Mouse (Mus musculus): Measurements from ENCODE around the gene Camk2n2. TPM values are rescaled to one million over a fixed set of nuclear protein-coding genes. Genes with fewer than 3 reads are reported as not detected.
"Not testable (repeated sequence)": the region's sequence is repeated elsewhere in the genome, so short reads cannot be mapped to it uniquely, and the experiment has no call there.

Camk2n2 gene
- 1 to 10 TPM; 2.6 to 3.0 TPM for total RNA-seq (2021)
- long read RNA-seq, experiment 1, partial matches to known transcripts = 0 of 1 reads
- long read RNA-seq, experiment 1, other reads (novel, unspliced or antisense) = 0 of 1 reads
- long read RNA-seq, experiment 2, partial matches to known transcripts = 0 of 3 reads
- long read RNA-seq, experiment 2, other reads (novel, unspliced or antisense) = 0 of 3 reads

DNA sequence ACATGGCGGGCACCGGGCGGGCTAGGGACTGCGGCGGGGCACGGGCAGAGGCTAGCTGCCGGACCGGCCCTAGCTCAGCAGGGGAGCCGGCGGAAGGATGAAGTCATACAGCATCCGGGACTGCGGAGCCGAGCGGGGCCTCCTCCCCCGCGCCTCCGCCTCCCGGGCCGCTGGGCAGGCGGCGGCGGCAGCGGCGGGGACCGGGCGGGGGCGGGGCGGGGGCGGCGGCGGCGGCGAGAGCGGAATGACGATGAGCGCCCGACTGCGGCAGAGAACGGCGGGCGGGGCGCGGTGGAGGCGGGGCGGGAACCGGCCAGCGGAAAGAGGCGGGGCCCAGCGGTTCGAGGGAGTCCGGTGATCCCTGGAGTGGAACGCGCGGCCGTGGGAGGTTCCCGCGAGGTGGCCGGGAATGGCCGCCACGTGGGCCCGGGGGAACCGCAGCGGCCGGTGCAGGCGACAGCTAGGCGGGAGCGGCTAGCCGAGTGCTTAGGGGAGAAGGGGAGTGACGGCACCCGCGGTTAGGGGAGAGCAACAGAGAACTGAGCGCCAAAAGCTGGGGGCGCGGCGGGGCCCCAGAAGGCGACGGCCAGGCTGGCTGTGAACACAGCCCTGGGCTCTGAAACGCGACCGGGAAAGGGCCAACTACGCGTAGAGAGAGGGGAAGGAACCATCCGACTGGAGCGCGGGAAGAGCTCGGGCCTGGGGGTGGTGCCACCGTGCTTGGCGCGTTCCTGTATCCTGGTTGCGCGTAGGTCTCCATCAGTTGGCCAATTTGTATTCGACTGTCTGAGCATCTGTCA is at the start of gene Camk2n2:
TSS of gene Camk2n2 (minus strand) at position 97 of the 800 bp plus-strand sequence.
- peak; percentile 59 for DNase-seq

- no peak for DNase-seq
These were observed 49.2 kb upstream of the Camk2n2 start for GRCm38 (mm10) chr16:20670291-20670690.

- DNase-seq = not testable (repeated sequence)
These were observed 46.9 kb upstream of the Camk2n2 start, which contains the start of gene Eif4g1 for GRCm38 (mm10) chr16:20668013-20668412. Gene Eif4g1 (plus strand): TSS chr16:20668313.

DNA sequence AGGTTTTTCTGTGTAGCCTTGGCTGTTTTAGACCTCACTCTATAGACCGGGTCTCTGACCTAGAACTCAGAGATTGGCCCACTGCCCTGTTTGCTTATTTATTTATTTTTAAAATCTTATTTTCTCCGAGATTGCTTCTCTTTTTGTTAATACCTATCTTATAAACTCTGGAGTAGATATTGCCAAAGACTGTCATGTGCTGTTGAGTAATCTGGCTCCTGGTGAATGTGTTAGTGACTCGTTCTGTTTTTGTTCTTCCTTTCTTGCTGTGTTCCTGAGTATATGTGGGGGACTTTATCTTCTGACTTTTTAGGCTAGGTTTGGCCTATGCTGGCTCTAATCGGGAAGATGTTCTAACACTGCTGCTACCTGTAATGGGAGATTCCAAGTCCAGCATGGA is 36.6 kb upstream of the Camk2n2 start:
- no peak for DNase-seq

GRCm38 (mm10) chr16:20653315-20653714 is 32.2 kb upstream of the Camk2n2 start:
- DNase-seq = no peak

DNA sequence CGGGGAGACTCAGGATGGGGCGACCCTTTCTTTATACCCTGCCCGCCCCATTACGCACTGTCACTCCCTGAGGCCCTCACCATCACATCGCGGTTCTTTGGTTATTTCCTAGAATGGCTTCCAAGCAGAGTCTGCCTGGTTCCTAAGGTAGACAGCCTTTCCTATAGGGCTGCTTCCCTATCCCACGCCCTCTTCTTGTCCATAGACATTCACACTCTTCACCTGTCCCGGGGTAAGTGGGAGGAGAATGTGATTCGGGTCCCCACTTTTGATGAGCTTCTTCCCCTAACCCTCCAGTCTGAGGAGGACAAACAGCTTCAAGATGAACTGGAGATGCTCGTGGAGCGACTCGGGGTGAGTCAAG is 30.8 kb upstream of the Camk2n2 start:
- no peak for DNase-seq

- peak; percentile 98 for DNase-seq
These were observed 30.2 kb upstream of the Camk2n2 start, which contains the start of gene Psmd2 for GRCm38 (mm10) chr16:20651076-20651946. Gene Psmd2 (plus strand): TSS chr16:20651652.

DNA sequence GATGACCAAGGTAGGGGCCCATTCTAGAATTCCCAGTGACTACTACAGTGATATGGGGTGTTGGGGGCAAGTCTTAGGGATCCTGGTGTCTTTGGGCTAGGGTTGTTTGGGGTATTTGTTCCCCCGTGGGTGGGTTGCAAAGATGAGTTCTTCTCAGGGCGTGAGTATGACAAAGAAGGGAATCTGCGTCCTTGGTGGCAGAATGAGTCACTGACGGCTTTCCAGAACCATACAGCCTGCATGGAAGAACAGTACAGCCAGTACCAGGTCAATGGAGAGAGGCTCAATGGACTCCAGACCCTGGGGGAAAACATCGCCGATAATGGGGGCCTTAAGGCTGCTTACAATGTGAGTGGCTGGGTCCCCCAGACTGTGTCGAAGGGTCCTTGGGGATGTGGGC is 22.8 kb upstream of the Camk2n2 start:
- no peak for DNase-seq

- peak; percentile 77 for DNase-seq
These were observed 21.1 kb upstream of the Camk2n2 start for GRCm38 (mm10) chr16:20642161-20642560.

DNA sequence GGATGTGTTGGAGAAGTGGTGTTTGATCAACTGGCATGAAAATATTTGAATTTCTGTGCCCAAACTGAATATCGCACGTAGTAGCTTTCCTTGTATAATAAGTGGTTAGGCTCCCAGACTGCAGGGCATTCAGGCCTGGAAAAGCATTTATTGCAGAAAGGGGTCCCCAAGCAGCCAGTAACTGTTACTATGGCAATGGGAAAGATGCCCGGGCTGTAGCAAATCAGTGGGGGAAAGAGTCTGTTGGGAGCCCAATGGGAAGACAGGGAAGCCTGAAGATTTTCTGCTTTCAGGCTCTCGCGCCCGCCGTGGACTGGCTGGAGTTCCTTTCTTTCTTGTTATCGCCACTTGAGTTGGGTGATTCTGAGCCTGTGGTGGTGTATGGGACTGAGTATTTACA is 17.3 kb upstream of the Camk2n2 start:
- no peak for DNase-seq

- no peak for DNase-seq
These were observed 16.3 kb upstream of the Camk2n2 start for GRCm38 (mm10) chr16:20637410-20637809.

GRCm38 (mm10) chr16:20629731-20630634 is 8.9 kb upstream of the Camk2n2 start, which contains the start of gene Ece2:
Gene Ece2 (plus strand): TSS chr16:20629828.
- DNase-seq = peak; percentile 25

GRCm38 (mm10) chr16:20628871-20629391 is 7.8 kb upstream of the Camk2n2 start:
- no peak for DNase-seq

DNA sequence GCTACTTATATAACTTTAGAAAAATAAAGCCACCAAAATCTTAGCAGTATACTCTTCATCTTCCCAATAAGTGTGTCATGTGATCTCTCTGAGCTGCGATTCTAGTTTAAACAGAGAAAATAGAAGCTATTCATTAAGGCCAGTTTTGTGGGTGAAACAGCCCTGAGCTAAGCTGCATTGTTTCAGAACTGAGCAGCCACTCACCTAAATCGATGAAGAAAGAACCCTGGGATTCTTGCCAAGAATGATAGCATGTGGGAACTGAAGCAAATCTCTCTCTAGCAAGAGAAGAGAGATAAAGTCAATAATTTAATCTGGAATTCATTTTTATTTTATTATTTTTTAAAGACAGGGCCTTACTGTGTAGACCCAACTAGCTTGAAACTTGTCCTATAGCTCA is 2.1 kb upstream of the Camk2n2 start:
- no peak for DNase-seq

GRCm38 (mm10) chr16:20621991-20622685 is 1.1 kb upstream of the Camk2n2 start:
- DNase-seq = peak; percentile 17

DNA sequence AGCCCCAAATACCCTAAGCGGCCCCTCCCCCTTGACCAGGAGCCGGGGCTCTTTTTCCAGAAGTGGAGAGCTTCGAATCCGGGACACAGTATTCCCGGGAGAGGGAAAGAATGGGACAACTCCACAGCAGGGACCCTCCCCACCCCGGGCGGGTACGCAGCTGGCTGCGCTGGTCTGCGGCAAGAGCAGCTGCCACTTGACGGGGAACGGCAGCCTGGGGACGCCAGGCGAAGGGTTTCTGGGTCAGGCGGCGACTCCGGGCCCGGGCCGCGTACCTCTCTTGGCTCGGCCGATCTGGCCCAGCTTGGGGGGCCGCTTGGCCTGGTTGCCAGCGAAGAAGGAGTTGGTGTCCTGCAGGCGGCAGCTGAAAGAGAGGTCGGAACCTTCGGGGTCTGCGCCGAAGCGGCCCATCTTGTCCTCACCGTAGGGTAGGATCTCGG is 316 bp downstream of the Camk2n2 start:
- peak; percentile 36 for DNase-seq

DNA sequence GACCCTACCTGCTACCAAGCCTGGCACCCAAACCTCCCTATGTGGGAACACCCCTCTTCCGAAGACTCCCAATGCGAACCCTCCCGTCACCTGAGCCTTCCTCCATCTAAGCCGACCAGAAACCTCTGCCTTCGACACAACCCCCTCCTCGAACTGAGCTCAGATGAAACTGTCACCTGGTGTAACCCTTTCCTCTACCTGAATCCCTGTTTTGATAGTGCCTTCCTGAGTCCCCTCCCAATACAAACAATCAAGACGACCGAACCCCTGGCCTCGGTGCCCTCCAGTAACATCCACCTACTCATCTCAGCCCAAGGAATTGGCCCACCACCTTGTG is 720 bp downstream of the Camk2n2 start:
- DNase-seq = no peak

GRCm38 (mm10) chr16:20619541-20620398 is 1.3 kb downstream of the Camk2n2 start:
- peak; percentile 47 for DNase-seq

GRCm38 (mm10) chr16:20611357-20612227 is 9.5 kb downstream of the Camk2n2 start, which contains the start of the genes Eef1akmt4, Gm49333 and Alg3:
Gene Eef1akmt4 (plus strand): TSS chr16:20611593.
Gene Gm49333 (plus strand): TSS chr16:20611610.
Gene Alg3 (minus strand): TSS chr16:20611735.
- peak; percentile 78 for DNase-seq
